Mouse (Mus musculus) MEL (cell line): Measurements from ENCODE around the gene Mgat5.

ENCODE experiments used
- CTCF ChIP-seq, 3 experiments: IDR thresholded peaks in 2 of 3; conservative IDR thresholded peaks in 1 of 3; 2 replicates each; pipeline ENCODE4 v1.5.1; 2011 to 2012; ENCODE audit warnings: low read length in 3 of 3, low read depth in 2 of 3, mild to moderate bottlenecking in 2 of 3, improper control_type of control experiment in 1 of 3, inconsistent platforms in 1 of 3, mixed read lengths in 1 of 3, moderate library complexity in 1 of 3; ENCODE audit not compliant: control insufficient read depth in 1 of 3, insufficient read depth in 1 of 3, poor library complexity in 1 of 3, severe bottlenecking in 1 of 3
- ELF1 ChIP-seq: IDR thresholded peaks from 2 replicates; pipeline ENCODE4 v1.6.1; 2014; ENCODE audit warnings: low read depth, mild to moderate bottlenecking, inconsistent platforms, low read length, improper control_type of control experiment, moderate library complexity
- EP300 ChIP-seq, 2 experiments: IDR thresholded peaks; 2 replicates each; pipeline ENCODE4 v1.6.1; 2011; ENCODE audit warnings: improper control_type of control experiment in 2 of 2, low read length in 2 of 2, low read depth in 1 of 2, mild to moderate bottlenecking in 1 of 2
- GATA1 ChIP-seq: IDR thresholded peaks from 2 replicates; pipeline ENCODE4 v1.6.1; 2011; ENCODE audit warnings: low read depth, low read length, improper control_type of control experiment
- MAX ChIP-seq: IDR thresholded peaks from 2 replicates; pipeline ENCODE4 v1.6.1; 2011; ENCODE audit warnings: low read length, improper control_type of control experiment
- MXI1 ChIP-seq: IDR thresholded peaks from 2 replicates; pipeline ENCODE4 v1.6.1; 2011; ENCODE audit warnings: mild to moderate bottlenecking, low read depth, low read length, improper control_type of control experiment
- ZC3H11A ChIP-seq: IDR thresholded peaks from 2 replicates; pipeline ENCODE4 v1.6.1; 2012; ENCODE audit warnings: low read depth, mild to moderate bottlenecking, inconsistent platforms, low read length, improper control_type of control experiment
- ZNF384 ChIP-seq: IDR thresholded peaks from 2 replicates; pipeline ENCODE4 v1.6.1; 2012; ENCODE audit warnings: low read depth, mild to moderate bottlenecking, inconsistent platforms, low read length, improper control_type of control experiment

DNA sequence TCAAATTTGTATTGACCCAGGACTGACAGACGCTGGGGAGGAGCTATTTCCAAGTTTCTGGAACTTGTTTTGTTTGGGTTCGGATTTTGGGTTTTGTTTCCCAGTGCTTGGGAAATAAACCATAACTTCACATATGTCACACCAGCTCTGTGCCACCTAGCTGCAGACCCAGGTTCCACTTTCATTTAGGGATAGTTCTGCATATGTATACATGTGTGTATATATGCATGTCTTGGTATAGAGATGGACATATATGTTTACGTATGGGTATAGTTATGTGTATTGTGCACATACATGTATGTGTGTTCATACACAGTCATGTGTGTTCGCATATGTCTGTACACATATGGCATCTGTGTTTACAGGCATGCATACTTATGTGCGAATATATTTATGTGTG, 326.9 kb downstream of the Mgat5 start:
- TF ChIP-seq GATA1 = no peak
- TF ChIP-seq EP300 (IDR thresholded peaks at IDR 0.05; ENCODE audit: low read depth in 1 of 2, low read length in 2 of 2) = no peak
- no peak for TF ChIP-seq MXI1
- no peak for TF ChIP-seq CTCF (IDR thresholded peaks at IDR 0.05 in 2 of 3, conservative IDR thresholded peaks at IDR 0.05 in 1 of 3; ENCODE audit: control insufficient read depth in 1 of 3, insufficient read depth in 1 of 3, low read depth in 2 of 3, low read length in 3 of 3, poor library complexity in 1 of 3, severe bottlenecking in 1 of 3)
- TF ChIP-seq ZC3H11A = no peak
- TF ChIP-seq ZNF384 = no peak
- no peak for TF ChIP-seq MAX
- TF ChIP-seq ELF1 = no peak
